Mouse (Mus musculus) bone marrow macrophage, adult 2 months (primary cell): ENCODE results near the gene Ndufv3.

Experiments
- CTCF ChIP-seq: IDR thresholded peaks from 2 replicates; pipeline ENCODE4 v1.5.1; 2012; ENCODE audit warnings: low read depth, mild to moderate bottlenecking, low read length, moderate library complexity
- POLR2A ChIP-seq: IDR thresholded peaks from 2 replicates; pipeline ENCODE4 v1.6.1; 2012; ENCODE audit warnings: mild to moderate bottlenecking, low read depth, low read length, borderline replicate concordance

DNA sequence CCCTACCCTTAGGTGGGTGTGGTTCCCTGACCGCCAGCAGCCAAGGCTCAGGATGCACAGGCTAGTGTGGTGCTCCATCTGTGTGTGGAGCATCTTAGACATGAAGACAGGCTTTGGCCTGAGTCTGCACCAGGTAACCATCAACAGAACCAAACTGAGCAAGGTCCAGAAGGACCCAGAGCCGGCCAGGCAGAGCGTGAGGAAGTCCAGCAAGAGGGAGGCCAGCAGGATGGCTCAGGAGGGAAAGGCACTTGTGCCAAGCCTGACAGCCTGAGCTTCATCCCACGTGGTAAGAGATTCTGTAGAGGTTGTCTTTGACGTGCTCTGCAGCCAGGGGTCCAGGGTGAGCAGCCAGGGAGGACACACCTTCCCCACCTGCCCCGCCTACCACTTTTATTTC is 22.2 kb upstream of the Ndufv3 start:
- TF ChIP-seq POLR2A (no peak), CTCF (no peak)
